Mouse (Mus musculus): ENCODE measurements around the gene Hist2h2bb.
"Not testable (repeated sequence)": the region's sequence is repeated elsewhere in the genome, so short reads cannot be mapped to it uniquely, and the experiment has no call there.

The Hist2h2bb gene

DNA sequence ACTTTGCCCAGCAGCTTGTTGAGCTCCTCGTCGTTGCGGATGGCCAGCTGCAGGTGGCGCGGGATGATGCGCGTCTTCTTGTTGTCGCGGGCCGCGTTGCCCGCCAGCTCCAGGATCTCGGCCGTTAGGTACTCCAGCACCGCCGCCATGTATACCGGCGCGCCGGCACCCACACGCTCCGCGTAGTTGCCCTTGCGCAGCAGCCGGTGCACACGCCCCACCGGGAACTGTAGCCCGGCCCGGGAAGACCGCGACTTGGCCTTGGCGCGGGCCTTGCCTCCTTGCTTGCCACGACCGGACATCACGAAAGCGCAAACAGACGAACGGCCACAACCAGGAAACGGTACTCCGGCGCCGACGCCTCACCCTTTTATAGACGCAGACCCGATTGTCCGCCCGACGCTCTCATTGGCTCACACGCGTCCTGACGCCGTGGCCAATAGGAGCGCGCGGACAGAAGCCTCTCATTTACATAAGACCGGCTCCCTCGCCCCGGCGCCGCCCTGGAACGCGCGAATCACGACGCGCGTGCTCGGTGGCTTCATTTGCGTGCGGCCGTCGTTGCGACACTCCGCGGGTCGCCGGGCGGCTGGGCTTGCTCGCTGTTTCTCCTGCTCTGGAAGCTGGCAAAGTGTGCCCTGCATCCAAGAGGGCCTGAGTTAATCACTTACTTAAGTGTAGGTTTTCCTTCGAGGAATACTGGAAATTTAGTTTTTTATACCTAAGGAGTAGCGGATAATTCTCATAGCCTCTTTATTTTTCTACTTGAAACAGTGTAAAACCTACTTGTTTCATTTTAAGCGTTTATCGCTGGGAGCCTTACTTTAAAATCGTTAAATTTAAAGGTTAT, 29.4 kb upstream of the Hist2h2bb start, which contains the start of gene Hist2h2aa2:
Gene Hist2h2aa2 (minus strand): TSS at position 328 of the 850 bp plus-strand sequence.
- DNase-seq (ENCODE audit: low read depth, low spot score): peak; percentile 48

DNA sequence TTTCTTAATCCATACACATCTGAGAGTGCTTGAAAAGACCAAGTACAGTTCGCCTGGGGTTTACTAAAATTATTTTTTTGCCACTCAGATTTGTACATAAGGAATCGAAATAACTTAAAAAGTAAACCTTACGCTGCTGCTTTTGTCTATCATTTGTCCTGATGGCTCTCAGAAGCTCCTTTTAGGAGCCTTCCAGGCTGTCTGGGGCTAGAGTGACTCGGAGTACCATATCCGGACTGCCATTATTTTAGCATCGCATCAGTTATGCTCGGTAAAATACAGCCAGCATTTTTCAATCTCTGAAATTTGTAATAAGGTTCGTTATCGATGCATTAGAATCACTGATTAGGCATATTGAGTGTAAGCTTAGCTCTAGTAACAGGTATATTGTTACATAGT, 28.8 kb upstream of the Hist2h2bb start:
- DNase-seq (ENCODE audit: low read depth, low spot score): no peak

- no peak for DNase-seq (ENCODE audit: low read depth, low spot score)
Measured at GRCm38 (mm10) chr3:96243921-96244572, 25.5 kb upstream of the Hist2h2bb start.

- peak; percentile 50 for DNase-seq (ENCODE audit: low read depth, low spot score)
Measured at GRCm38 (mm10) chr3:96245003-96245886, 24.3 kb upstream of the Hist2h2bb start, which contains the start of gene Hist2h2aa1. TSS of gene Hist2h2aa1 (plus strand) at chr3:96245497.

GRCm38 (mm10) chr3:96246018-96246417, 23.5 kb upstream of the Hist2h2bb start:
- DNase-seq (ENCODE audit: low read depth, low spot score): not testable (repeated sequence)

- DNase-seq (ENCODE audit: low read depth, low spot score): not testable (repeated sequence)
Measured at GRCm38 (mm10) chr3:96246427-96246856, 23.1 kb upstream of the Hist2h2bb start, which contains the start of gene Hist2h3c1. TSS of gene Hist2h3c1 (plus strand) at chr3:96246685.

- no peak for DNase-seq (ENCODE audit: low read depth, low spot score)
Measured at GRCm38 (mm10) chr3:96247356-96248140, 22.0 kb upstream of the Hist2h2bb start.

- no peak for DNase-seq (ENCODE audit: low read depth, low spot score)
Measured at GRCm38 (mm10) chr3:96248141-96249033, 21.2 kb upstream of the Hist2h2bb start.

- DNase-seq (ENCODE audit: low read depth, low spot score): no peak
Measured at GRCm38 (mm10) chr3:96249034-96249345, 20.6 kb upstream of the Hist2h2bb start.

DNA sequence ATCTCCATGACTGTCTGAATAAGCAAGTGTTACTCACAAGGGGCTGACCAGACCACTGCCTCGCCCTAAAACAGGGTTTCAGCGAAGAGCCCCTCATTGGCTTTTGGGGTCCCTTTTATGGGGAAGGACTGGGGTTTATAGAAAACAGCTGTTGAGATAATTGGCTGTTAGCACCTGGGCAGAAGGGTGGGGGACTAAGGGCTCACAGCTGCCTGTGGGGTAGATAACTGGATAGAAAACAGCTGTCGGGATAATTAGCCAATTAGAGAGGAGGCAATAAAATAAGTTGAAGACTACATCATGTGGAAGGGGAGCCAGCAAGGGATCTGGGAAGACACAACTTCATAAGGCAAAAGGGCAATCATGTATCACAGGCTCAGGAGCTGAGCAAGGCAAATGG, 18.7 kb upstream of the Hist2h2bb start:
- no peak for DNase-seq (ENCODE audit: low read depth, low spot score)

DNA sequence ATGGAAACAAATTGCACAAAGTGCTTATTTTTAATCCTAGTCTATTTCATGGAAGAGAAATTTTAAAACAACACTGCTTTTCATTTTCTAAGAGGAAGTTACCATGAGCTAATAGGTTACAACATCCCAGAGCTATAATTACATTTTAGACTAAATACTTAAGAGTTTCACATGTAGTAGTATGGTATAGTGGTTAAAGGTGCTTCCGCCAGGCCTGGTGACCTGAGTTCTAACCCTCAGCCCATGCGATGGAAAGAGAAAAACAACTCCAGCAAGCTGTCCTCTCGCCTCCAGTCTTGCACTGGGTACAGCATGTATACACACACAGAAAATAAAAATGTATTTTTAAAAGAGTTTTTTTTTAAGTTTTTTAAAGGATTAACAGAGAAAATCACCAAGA, 17.8 kb upstream of the Hist2h2bb start:
- DNase-seq (ENCODE audit: low read depth, low spot score): no peak

DNA sequence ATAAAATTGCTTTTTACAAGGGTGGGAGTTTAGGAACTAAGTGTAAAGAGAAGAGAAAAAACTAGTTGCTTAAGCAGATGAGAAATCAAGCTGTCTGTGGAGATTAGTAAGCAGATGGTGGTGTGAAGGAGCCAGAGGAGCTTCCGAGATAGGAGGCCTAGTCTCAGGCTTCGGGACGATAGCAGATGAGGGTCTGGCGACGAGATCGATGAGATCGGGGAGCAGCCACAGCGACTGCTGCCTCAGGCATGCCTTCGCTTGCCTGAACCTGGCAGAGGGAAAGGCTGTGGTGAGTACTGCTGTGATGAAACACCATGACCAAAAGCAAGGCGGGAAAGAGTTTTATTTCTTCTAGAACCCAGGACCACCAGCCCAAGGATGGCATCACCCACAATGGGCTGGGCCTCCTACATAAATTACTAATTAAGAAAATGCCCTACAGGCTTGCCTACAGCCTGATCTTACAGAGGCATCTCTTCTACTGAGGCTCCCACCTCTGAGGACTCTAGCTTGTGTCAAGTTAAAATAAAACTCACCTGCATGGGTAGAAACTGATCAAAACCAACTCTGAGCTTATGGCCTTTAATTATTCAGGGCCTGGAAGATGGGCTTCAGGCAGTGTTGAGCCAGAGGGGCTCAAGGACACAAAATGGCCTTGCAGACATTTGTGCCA, 14.7 kb upstream of the Hist2h2bb start:
- no peak for DNase-seq (ENCODE audit: low read depth, low spot score)

DNA sequence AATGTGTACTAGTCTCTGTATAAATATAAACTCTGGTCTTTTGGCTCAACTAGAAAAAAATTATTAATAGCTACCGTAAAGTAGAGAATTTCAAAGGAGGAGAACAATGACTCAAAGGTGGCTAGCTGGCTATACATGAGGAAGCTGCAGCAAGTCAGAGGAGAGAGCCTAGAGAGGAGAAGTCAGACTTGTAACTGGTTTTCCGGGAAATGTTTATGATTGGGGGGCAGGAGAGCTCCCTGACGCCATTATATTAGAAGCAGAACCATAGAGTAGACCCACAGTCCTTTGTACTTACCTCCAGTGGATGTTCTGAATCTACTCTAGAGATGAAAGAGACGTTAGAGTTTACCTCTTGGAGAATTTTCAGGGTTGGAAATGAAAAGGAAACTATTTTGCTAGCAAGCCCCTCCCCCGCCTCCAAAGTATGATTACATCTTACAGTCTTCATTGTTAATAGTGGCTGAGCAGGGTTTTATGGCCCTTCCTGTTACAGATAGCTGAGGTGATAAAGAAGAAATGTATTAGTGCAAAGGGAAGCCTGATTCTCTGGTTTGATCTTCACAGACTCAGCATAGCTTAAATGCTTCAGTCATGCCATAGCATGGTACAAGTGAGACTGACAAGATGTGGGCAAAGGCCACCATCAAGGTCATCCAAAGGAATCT, 13.5 kb upstream of the Hist2h2bb start:
- DNase-seq (ENCODE audit: low read depth, low spot score): no peak

DNA sequence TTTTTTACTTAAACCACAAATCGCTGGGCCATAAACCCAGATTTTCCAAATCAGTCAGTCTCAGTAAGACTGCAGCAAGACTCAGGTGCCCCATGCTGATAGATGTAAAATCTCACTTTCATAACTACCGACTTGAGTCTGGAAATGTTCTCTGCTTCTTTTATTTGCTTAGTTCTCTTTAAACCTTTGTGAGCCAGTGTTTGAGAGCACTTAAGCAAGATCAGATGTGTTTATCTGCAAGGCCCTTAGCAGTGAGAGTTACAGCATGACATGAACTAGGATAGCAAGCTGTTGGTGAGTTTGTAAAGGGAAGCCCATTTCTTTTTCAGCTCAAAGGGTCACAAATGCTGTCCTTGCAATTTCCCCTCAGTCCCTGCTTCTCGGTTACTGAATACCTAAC, 12.4 kb upstream of the Hist2h2bb start:
- no peak for DNase-seq (ENCODE audit: low read depth, low spot score)

- DNase-seq (ENCODE audit: low read depth, low spot score): no peak
Measured at GRCm38 (mm10) chr3:96260220-96260619, 9.3 kb upstream of the Hist2h2bb start.

GRCm38 (mm10) chr3:96261623-96262022, 7.9 kb upstream of the Hist2h2bb start:
- DNase-seq (ENCODE audit: low read depth, low spot score): no peak

DNA sequence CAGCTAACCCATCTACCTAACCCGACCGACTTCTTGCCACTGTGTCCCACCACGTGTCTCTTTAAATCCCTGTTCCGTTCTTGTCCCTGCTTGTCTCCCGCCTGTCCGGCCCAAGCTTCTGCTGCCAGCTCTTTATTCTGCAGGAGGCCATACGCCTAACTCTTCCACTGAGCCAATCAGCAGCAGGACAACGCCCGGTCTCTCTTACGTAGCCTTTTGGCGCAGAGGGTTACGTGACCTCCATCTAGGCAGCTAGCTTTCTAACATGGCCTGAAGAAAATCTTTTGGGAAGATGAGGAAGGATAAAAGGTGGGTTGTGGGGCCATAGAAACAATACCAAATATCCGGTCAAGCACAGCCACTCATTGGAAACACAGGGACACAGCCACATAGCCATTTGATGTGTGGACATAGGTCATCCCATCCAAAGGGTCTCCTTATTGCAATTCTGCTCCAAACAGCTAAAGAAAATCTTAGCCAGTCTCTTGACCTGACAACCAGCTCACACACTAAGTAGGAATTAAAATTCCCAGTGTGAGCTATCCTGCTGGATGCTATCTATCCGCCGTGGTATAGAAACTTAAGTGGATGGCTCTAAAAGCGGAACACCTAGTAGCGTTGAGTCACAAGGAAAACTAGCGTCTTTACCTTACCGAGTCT, 7.2 kb upstream of the Hist2h2bb start:
- peak; percentile 96 for DNase-seq (ENCODE audit: low read depth, low spot score)

DNA sequence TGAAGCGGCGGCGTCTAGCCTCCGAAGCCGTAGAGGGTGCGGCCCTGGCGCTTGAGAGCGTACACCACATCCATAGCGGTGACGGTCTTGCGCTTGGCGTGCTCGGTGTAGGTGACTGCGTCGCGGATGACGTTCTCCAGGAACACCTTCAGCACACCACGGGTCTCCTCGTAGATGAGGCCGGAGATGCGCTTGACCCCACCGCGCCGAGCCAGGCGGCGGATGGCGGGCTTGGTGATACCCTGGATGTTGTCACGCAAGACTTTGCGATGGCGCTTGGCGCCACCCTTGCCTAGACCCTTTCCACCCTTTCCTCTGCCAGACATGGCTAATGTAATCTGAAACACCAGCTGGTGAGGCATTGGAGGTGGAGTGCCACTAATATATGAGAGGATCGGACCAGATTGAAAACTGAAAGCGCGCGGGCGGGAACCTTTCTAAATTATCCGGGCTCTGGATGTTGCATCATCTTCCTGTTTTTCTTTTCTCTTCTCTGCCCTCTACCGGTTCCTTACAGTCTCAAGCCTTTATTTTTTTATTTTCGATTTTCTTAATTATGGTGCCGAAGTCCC, 6.5 kb upstream of the Hist2h2bb start, which contains the start of gene Hist2h4:
Gene Hist2h4 (minus strand): TSS at position 333 of the 572 bp plus-strand sequence.
- peak; percentile 96 for DNase-seq (ENCODE audit: low read depth, low spot score)
